Mouse (Mus musculus) limb, embryonic 10.5 days (tissue): ENCODE measurements around the gene Nudt14. TPM values are rescaled to one million over a fixed set of nuclear protein-coding genes. Genes with fewer than 3 reads are reported as not detected.
A peak's percentile ranks its signal among the peaks of the same experiment; 100 is the strongest.

ENCODE experiments used
- DNase-seq: peaks from one replicate; pipeline ENCODE4 v3.0.0-alpha.2; 2017; ENCODE audit warnings: low spot score
- H3K27ac ChIP-seq: fragments of 300-500 bp; sonication (generic); 2 replicates; pipeline ENCODE4 v1.5.1; 2016; ENCODE audit warnings: mild to moderate bottlenecking
- H3K27me3 ChIP-seq: fragments of 300-500 bp; sonication (generic); 2 replicates; pipeline ENCODE4 v1.6.1; 2016; ENCODE audit warnings: low read depth, mild to moderate bottlenecking; ENCODE audit not compliant: poor library complexity, severe bottlenecking
- H3K36me3 ChIP-seq: fragments of 300-500 bp; sonication (generic); 2 replicates; pipeline ENCODE4 v1.6.1; 2016; ENCODE audit warnings: mild to moderate bottlenecking, moderate library complexity
- H3K4me1 ChIP-seq: fragments of 300-500 bp; sonication (generic); 2 replicates; pipeline ENCODE4 v1.6.1; 2016
- H3K4me3 ChIP-seq: fragments of 300-500 bp; sonication (generic); 2 replicates; pipeline ENCODE4 v1.5.1; 2016; ENCODE audit warnings: mild to moderate bottlenecking, moderate library complexity
- H3K9me3 ChIP-seq: fragments of 300-500 bp; sonication (generic); replicated peaks from 2 replicates; pipeline ENCODE4 v1.6.1; 2016; ENCODE audit warnings: mild to moderate bottlenecking
- WGBS: fragments of 180-500 bp; shearing (Covaris S2); methylation state at CpG from one replicate; pipeline ENCODE4 v1.1.7; 2016; 5-methylcytosine and 5-hydroxymethylcytosine counted together
- microRNA-seq: library from miRNA; unstranded; fragments of <30 nt; microRNA quantifications from one replicate; pipeline ENCODE4, GENCODE M21; 2017
- polyA plus RNA-seq: library from polyadenylated mRNA; unstranded; fragments of >200 nt; fragmentation: Nextera tagmentation; extraction: Ambion mirVana; gene quantifications from 2 replicates; pipeline ENCODE4 v1.2.1, GENCODE M21; 2016

Nudt14 gene
- polyA plus RNA-seq, 1 experiment from 2014 or later: 79.7 TPM

DNA sequence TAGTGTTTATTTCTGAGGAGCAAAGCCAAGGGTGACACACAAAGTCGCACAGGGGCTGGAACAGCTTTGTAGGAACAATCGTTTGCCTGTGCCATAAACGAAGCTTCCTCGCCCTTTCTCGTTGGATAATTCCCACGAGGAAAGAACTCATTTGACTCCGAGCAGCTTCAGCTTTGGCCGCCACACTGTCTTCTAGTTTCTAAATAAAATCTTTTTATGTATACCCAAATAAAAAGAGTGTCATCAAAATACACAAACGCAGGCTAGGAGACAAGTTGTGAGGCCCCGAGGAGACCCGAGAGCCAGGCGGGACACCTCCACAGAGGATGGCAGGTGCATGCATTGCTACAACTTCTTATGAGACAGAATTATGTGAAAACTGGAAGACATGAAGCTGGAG is 43.6 kb downstream of the Nudt14 start:
- DNase-seq: no peak
- Histone ChIP-seq H3K4me3 (no peak overlapping the region), H3K4me1 (peaks cover 27% of the 10 kb centered on the region), H3K36me3 (no peaks in the 10 kb centered on the region), H3K27me3 (no peaks in the 10 kb centered on the region), H3K9me3 (no peaks in the 10 kb centered on the region), H3K27ac (no peak overlapping the region)
- WGBS: 74% methylated on average over 12 of the region's 12 CpGs

DNA sequence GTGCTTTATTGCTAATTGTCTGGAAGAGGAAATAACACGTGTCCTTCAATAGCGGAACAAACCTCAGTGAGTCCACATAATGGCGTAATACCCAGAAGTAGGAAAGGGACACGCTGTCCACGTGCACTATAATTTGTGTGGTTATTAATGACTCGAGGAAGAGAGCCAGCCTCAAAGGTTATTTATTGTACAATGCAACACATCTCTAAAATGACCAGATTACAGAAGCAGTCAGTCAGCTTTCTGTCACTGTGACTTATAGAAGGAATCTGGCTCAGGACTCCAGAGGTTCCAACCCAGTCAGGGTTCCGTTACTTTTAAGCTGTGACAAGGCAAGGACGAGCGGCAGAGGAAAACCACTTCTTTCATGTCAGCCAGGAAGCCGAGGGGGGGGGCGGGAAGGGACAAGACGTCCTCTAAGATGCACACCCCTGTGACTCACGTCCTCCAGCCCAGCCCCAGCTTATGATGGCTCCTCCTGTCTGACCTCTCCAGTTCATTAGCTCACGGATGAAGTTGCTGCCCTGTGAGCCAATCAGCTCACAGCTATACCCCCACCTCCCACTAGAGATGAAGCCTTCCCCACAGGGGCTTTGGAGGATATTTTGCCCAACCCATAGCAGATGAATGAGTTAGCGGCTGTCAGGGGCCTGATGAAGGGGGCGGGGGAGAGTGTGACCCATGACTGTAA is 44.3 kb downstream of the Nudt14 start:
- DNase-seq: no peak
- Histone ChIP-seq H3K27me3 (no peaks in the 10 kb centered on the region), H3K4me1 (peaks cover 27% of the 10 kb centered on the region), H3K4me3 (0 out of 2 replicates have a peak overlapping the region, but pooled peaks have one; percentile 4), H3K9me3 (no peaks in the 10 kb centered on the region), H3K27ac (no peak overlapping the region), H3K36me3 (no peaks in the 10 kb centered on the region)
- WGBS: 40% methylated on average over 16 of the region's 16 CpGs

DNA sequence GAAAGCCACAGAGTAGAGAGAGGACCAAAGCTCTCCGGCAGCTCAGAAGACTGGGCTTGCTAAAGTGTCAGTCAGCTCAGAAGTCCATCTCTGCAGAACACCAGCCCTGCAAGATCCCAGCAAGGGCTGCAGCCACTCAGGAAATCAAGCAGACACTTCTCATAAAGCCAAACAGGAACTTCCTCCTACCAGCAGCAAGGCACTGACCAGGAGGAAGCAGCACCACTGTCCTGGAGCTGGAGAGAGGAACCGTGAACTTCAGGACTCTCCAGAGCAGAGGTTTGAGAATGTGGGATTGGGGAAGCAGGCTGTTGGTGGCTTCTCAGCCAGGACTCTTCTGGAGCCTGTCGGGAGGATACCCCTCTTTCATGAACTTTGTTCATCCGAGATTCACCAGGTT is 47.0 kb downstream of the Nudt14 start:
- H3K27me3 ChIP-seq: no peaks in the 10 kb centered on the region
- 72% methylated on average over 4 of the region's 4 CpGs for WGBS
- DNase-seq: no peak
- H3K9me3 ChIP-seq: no peaks in the 10 kb centered on the region
- no peak overlapping the region for H3K27ac ChIP-seq
- H3K4me1 ChIP-seq: peaks cover 27% of the 10 kb centered on the region
- no peaks in the 10 kb centered on the region for H3K36me3 ChIP-seq
- no peak overlapping the region for H3K4me3 ChIP-seq

DNA sequence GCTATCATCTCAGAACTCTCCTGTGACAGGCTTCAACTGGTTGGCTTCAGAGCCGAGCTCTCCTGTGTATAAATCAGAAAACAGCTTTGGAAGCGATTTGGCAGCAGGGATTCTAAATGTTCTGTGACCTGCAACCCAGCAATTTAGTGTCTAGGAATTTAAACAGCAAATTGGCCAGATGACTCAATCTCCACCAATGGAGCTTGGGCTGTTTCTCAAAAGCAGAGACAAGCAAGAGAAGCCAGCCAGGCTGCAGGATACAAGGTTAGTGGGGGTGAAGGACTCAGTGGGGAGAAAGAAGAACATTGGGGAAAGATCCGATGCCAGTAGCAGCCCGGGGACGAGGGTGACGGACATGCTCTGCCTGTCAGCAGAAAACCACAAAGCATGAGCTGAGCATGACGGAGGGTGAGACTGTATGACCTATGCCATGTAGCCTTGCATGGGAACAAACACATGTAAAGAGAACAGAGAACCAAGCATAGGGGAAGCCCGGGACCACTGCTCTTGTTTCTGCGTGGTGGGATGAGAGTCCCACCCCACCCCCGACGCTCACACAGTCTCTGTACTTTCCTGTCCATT is 47.5 kb downstream of the Nudt14 start:
- no peak for DNase-seq
- Histone ChIP-seq H3K36me3 (no peaks in the 10 kb centered on the region), H3K4me1 (peaks cover 27% of the 10 kb centered on the region), H3K9me3 (no peaks in the 10 kb centered on the region), H3K27ac (no peak overlapping the region), H3K27me3 (no peaks in the 10 kb centered on the region), H3K4me3 (no peak overlapping the region)
- 78% methylated on average over 11 of the region's 11 CpGs for WGBS

DNA sequence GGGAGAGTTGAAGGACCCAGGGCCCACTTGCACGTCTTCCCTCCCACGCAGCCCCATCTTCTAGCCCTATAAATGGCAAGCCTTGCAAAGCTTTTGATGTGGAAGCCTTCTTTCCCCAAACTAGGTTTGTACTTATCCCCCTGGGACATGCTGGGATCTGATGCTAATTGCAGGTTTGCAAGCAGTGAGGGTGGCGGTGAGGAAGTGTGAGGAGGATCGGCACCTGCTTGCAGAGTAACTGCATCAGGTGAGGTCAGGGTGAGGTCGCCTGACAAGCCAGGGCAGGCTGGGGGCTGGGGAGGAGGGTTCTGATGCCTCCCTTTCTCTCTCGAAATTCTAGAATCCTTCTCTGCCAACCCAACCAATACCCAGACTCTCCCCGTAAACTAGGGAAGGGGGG is 56.5 kb downstream of the Nudt14 start:
- H3K27me3 ChIP-seq: peaks cover 7% of the 10 kb centered on the region
- H3K9me3 ChIP-seq: no peaks in the 10 kb centered on the region
- H3K36me3 ChIP-seq: no peaks in the 10 kb centered on the region
- H3K27ac ChIP-seq: no peak overlapping the region
- no peak overlapping the region for H3K4me3 ChIP-seq
- 55% methylated on average over 7 of the region's 7 CpGs for WGBS
- no peak for DNase-seq
- peaks cover 11% of the 10 kb centered on the region for H3K4me1 ChIP-seq

Small RNAs within 50 kb of the gene (microRNA-seq; reads per million reads assigned to microRNA genes)
- gene Mir6941: not detected

Other genes starting within 250 kb of the Nudt14 start
- gene Cep170b, start 221.7 kb downstream of the Nudt14 start, polyA plus RNA-seq: 6.7 and 12.3 TPM in 2 replicates
- gene Pld4, start 181.5 kb downstream of the Nudt14 start, polyA plus RNA-seq: 2.1 and 3.5 TPM in 2 replicates
- 0.15 and 0.18 TPM in 2 replicates for gene Ahnak2, start 139.5 kb downstream of the Nudt14 start, polyA plus RNA-seq
- 7.9 and 8.4 TPM in 2 replicates for gene Clba1, start 133.2 kb downstream of the Nudt14 start, polyA plus RNA-seq
- 204 and 206 TPM in 2 replicates for gene Cdca4, start 112.7 kb downstream of the Nudt14 start, polyA plus RNA-seq
- 0.11 TPM in 1 of 2 replicates, not detected in the other for gene Gpr132, start 73.9 kb downstream of the Nudt14 start, polyA plus RNA-seq
- 3.5 and 4.5 TPM in 2 replicates for gene Jag2, start 12.3 kb downstream of the Nudt14 start, polyA plus RNA-seq
- gene Btbd6, start 34.4 kb upstream of the Nudt14 start, polyA plus RNA-seq: 25.6 and 27.9 TPM in 2 replicates
- 53.5 and 65.9 TPM in 2 replicates for gene Brf1, start 58.6 kb upstream of the Nudt14 start, polyA plus RNA-seq
- 11.7 and 11.8 TPM in 2 replicates for gene Pacs2, start 72.4 kb upstream of the Nudt14 start, polyA plus RNA-seq
- gene Tex22, start 132.4 kb upstream of the Nudt14 start, polyA plus RNA-seq: 0.18 and 0.21 TPM in 2 replicates
- 22.9 and 25.9 TPM in 2 replicates for gene Mta1, start 156.2 kb upstream of the Nudt14 start, polyA plus RNA-seq
- gene Crip2, start 198.1 kb upstream of the Nudt14 start, polyA plus RNA-seq: 58.8 and 63.8 TPM in 2 replicates
- 48.7 and 61.0 TPM in 2 replicates for gene Crip1, start 204.2 kb upstream of the Nudt14 start, polyA plus RNA-seq
- gene Tedc1, start 214.3 kb upstream of the Nudt14 start, polyA plus RNA-seq: 49.4 and 60.2 TPM in 2 replicates
- 12.3 and 15.7 TPM in 2 replicates for gene Tmem121, start 243.8 kb upstream of the Nudt14 start, polyA plus RNA-seq